Mouse (Mus musculus) hindlimb bud, embryonic 11.5 days (tissue): ENCODE results near the gene Slc28a2.
"Not testable (repeated sequence)": the region's sequence is repeated elsewhere in the genome, so short reads cannot be mapped to it uniquely, and the experiment has no call there.

Experiments used
- DNase-seq: peaks from one replicate; pipeline ENCODE4 v3.0.0-alpha.2; 2012; ENCODE audit warnings: low read depth, low spot score; ENCODE audit errors: extremely low spot score

Gene Slc28a2

GRCm38 (mm10) chr2:122426200-122426599 is at the start of gene Slc28a2:
TSS of gene Slc28a2 (plus strand) at chr2:122426477.
- not testable (repeated sequence) for DNase-seq

- peak; percentile 86 for DNase-seq
Measured at GRCm38 (mm10) chr2:122377215-122377674, 49.0 kb upstream of the Slc28a2 start.

GRCm38 (mm10) chr2:122377751-122378246 is 48.5 kb upstream of the Slc28a2 start:
- DNase-seq = no peak

- DNase-seq = no peak
Measured at GRCm38 (mm10) chr2:122378421-122379291, 47.6 kb upstream of the Slc28a2 start.

GRCm38 (mm10) chr2:122379292-122379650 is 47.0 kb upstream of the Slc28a2 start:
- no peak for DNase-seq

- DNase-seq = no peak
Measured at GRCm38 (mm10) chr2:122380768-122381311, 45.4 kb upstream of the Slc28a2 start.

GRCm38 (mm10) chr2:122381329-122382103 is 44.8 kb upstream of the Slc28a2 start:
- DNase-seq = no peak

- no peak for DNase-seq
Measured at GRCm38 (mm10) chr2:122382121-122382520, 44.2 kb upstream of the Slc28a2 start.

GRCm38 (mm10) chr2:122385095-122385494 is 41.2 kb upstream of the Slc28a2 start:
- DNase-seq = no peak

- not testable (repeated sequence) for DNase-seq
Measured at GRCm38 (mm10) chr2:122387135-122387534, 39.1 kb upstream of the Slc28a2 start.

- DNase-seq = no peak
Measured at GRCm38 (mm10) chr2:122396150-122396549, 30.1 kb upstream of the Slc28a2 start.

GRCm38 (mm10) chr2:122407607-122408006 is 18.7 kb upstream of the Slc28a2 start:
- no peak for DNase-seq

- no peak for DNase-seq
Measured at GRCm38 (mm10) chr2:122408928-122409327, 17.3 kb upstream of the Slc28a2 start.

- DNase-seq = not testable (repeated sequence)
Measured at GRCm38 (mm10) chr2:122426645-122427044, 368 bp downstream of the Slc28a2 start.

GRCm38 (mm10) chr2:122438706-122439482 is 12.6 kb downstream of the Slc28a2 start:
- DNase-seq = not testable (repeated sequence)

GRCm38 (mm10) chr2:122440521-122440920 is 14.2 kb downstream of the Slc28a2 start:
- not testable (repeated sequence) for DNase-seq

- no peak for DNase-seq
Measured at GRCm38 (mm10) chr2:122441000-122441933, 15.0 kb downstream of the Slc28a2 start.

GRCm38 (mm10) chr2:122450351-122450750 is 24.1 kb downstream of the Slc28a2 start:
- no peak for DNase-seq

- no peak for DNase-seq
Measured at GRCm38 (mm10) chr2:122452426-122452825, 26.1 kb downstream of the Slc28a2 start.
